Mouse (Mus musculus) liver, embryonic 12.5 days (tissue): ENCODE measurements around the gene Aig1. TPM values are rescaled to one million over a fixed set of nuclear protein-coding genes. Genes with fewer than 3 reads are reported as not detected.

ENCODE experiments used
- ATAC-seq: fragments of 200-750 bp; cut with Nextera tagmentation; 2 replicates; pipeline ENCODE4 v1.8.0; 2017; ENCODE audit warnings: moderate number of reproducible peaks, mild to moderate bottlenecking, moderate library complexity
- H3K27ac ChIP-seq: fragments of 300-500 bp; sonication (generic); 2 replicates; pipeline ENCODE4 v1.5.1; 2016; ENCODE audit warnings: mild to moderate bottlenecking
- H3K27me3 ChIP-seq: fragments of 300-500 bp; sonication (generic); replicated peaks from 2 replicates; pipeline ENCODE4 v1.6.1; 2016; ENCODE audit warnings: mild to moderate bottlenecking, moderate library complexity
- H3K36me3 ChIP-seq: fragments of 300-500 bp; sonication (generic); 2 replicates; pipeline ENCODE4 v1.6.1; 2016; ENCODE audit warnings: mild to moderate bottlenecking, moderate library complexity
- H3K4me1 ChIP-seq: fragments of 300-500 bp; sonication (generic); 2 replicates; pipeline ENCODE4 v1.6.1; 2016
- H3K4me2 ChIP-seq: fragments of 300-500 bp; sonication (generic); 2 replicates; pipeline ENCODE4 v1.6.1; 2016; ENCODE audit warnings: mild to moderate bottlenecking, moderate library complexity
- H3K4me3 ChIP-seq: fragments of 300-500 bp; sonication (generic); 2 replicates; pipeline ENCODE4 v1.5.1; 2016; ENCODE audit warnings: mild to moderate bottlenecking, moderate library complexity
- H3K9ac ChIP-seq: fragments of 300-500 bp; sonication (generic); 2 replicates; pipeline ENCODE4 v1.6.1; 2016; ENCODE audit warnings: mild to moderate bottlenecking, moderate library complexity
- H3K9me3 ChIP-seq: fragments of 300-500 bp; sonication (generic); replicated peaks from 2 replicates; pipeline ENCODE4 v1.6.1; 2016; ENCODE audit warnings: mild to moderate bottlenecking, moderate library complexity
- WGBS: fragments of 180-500 bp; shearing (Covaris S2); methylation state at CpG from one replicate; pipeline ENCODE4 v1.1.7; 2016; ENCODE audit not compliant: insufficient replicate concordance; 5-methylcytosine and 5-hydroxymethylcytosine counted together
- polyA plus RNA-seq: library from polyadenylated mRNA; unstranded; fragments of >200 nt; fragmentation: Nextera tagmentation; extraction: Ambion mirVana; gene quantifications from 2 replicates; pipeline ENCODE4 v1.2.1, GENCODE M21; 2016

Gene Aig1
- polyA plus RNA-seq, 1 experiment from 2014 or later, result 12.0 TPM

DNA sequence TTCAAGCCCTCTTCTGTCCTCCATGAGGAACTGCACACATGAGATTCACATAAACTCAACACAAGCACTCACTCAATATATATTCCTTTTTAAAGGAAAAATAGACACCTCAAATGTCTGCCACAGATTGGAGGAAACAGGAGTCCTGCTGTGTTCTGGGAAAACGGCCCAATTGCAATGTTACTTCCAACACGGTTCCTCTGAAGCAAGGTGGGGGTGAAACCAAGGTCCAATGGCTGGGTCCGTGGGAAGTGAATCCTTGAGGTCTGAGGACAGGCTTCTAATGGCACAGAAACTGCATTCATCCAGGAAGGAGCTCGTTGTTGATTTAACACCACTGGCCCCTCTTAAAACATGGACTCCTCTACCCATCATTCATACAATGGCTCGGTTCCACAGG lies 67.5 kb downstream of the Aig1 start:
- 71% methylated on average over 5 of the region's 5 CpGs for WGBS
- no peaks in the 10 kb centered on the region for H3K4me1 ChIP-seq
- H3K4me2 ChIP-seq, result no peak overlapping the region
- ATAC-seq, result no peak
- no peaks in the 10 kb centered on the region for H3K27me3 ChIP-seq
- H3K9ac ChIP-seq, result no peak overlapping the region
- H3K4me3 ChIP-seq, result no peak overlapping the region
- no peak overlapping the region for H3K27ac ChIP-seq
- peaks cover 7% of the 10 kb centered on the region for H3K36me3 ChIP-seq
- H3K9me3 ChIP-seq, result no peaks in the 10 kb centered on the region

DNA sequence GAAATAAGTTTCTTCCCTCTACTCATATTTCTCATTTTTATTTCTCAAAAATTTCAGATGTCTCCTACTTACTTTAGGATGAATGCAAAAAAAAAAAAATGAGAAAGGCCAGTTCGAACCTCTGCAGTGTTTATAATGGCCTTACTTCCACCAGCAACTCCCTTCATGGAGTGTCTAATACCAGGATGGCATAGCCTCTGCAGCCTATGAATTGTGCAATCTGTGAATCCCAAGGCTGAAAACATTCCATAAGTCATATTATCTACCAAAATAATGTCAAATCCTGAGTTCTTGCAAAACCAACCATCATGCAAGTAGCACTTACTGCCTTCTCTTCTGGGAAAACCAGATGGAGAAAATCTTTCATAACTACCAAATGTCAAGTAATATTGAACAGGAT lies 75.3 kb downstream of the Aig1 start:
- Histone ChIP-seq H3K36me3 (no peaks in the 10 kb centered on the region; the same call in 1 of the 2 replicates), H3K27me3 (no peaks in the 10 kb centered on the region), H3K9ac (no peak overlapping the region), H3K9me3 (no peaks in the 10 kb centered on the region), H3K4me2 (no peak overlapping the region), H3K4me3 (no peak overlapping the region), H3K4me1 (no peaks in the 10 kb centered on the region), H3K27ac (no peak overlapping the region)
- 61% methylated on average over 1 of the region's 1 CpGs for WGBS
- no peak for ATAC-seq

DNA sequence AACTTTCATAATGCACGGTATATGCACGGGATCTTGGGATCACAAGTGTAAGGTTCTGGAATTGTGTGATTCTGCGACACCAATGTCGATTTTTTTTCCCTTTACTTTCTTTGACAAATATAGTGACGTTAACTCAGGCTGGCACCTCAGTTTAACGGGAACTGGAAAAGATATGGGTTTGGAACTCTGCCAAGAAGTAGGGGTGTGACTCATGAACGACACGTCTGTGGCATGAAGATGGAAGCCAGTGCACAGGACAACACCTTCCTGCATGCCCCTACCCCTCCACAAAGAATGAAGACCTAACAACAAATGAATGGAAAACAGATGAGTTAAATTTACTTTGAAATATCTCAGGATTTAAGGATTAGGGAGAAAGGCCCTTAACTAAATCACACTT lies 76.0 kb downstream of the Aig1 start:
- no peak for ATAC-seq
- Histone ChIP-seq H3K4me2 (no peak overlapping the region), H3K9ac (no peak overlapping the region), H3K9me3 (no peaks in the 10 kb centered on the region), H3K27ac (no peak overlapping the region), H3K4me1 (no peaks in the 10 kb centered on the region), H3K4me3 (no peak overlapping the region), H3K36me3 (no peaks in the 10 kb centered on the region; the same call in 1 of the 2 replicates), H3K27me3 (no peaks in the 10 kb centered on the region)
- 77% methylated on average over 8 of the region's 8 CpGs for WGBS

DNA sequence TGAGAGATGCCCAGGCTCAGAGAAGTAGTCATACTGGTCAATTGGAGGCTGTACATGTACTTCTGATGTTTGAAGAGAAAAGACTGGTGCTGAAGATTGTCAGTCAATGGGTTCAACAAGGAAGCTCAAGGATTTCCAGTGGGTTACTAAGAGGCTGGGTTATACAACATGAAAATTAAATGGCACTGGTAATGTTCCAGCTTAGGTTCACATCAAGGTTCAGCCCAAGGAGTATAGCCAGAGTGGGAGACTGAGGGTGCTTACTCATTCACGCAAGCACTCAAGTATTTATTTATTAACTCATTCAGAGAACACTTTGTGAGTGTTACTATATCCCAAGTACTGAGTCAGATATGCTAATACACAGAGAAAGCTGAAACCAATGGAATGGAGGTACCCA lies 79.2 kb downstream of the Aig1 start:
- ATAC-seq, result no peak
- Histone ChIP-seq H3K9me3 (no peaks in the 10 kb centered on the region), H3K27ac (no peak overlapping the region), H3K36me3 (no peaks in the 10 kb centered on the region), H3K4me2 (no peak overlapping the region), H3K4me1 (no peaks in the 10 kb centered on the region), H3K27me3 (no peaks in the 10 kb centered on the region), H3K4me3 (no peak overlapping the region), H3K9ac (no peak overlapping the region)
- WGBS, result 84% methylated on average over 1 of the region's 1 CpGs

DNA sequence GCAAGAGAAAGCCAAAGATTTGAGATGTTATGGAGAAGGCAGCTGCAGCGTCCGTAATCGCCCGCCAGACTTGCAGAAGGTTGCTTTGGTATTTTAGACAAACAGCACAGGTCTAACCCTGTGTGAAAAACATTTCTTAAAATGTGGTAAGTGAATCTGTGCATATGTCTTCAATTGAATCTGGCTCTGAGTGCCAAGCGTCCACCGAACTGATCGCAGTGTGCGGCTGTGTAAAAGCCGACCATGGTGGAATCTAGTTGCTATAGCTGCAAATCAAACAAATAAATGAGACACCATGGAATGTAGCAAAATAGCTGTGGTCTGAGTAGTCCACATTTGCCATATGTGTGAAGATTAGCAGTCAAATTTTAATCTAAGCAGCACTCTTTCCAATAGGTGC lies 80.7 kb downstream of the Aig1 start:
- no peak overlapping the region for H3K9ac ChIP-seq
- ATAC-seq, result no peak
- H3K27me3 ChIP-seq, result no peaks in the 10 kb centered on the region
- no peak overlapping the region for H3K4me2 ChIP-seq
- H3K4me3 ChIP-seq, result no peak overlapping the region
- H3K27ac ChIP-seq, result no peak overlapping the region
- 84% methylated on average over 9 of the region's 9 CpGs for WGBS
- H3K36me3 ChIP-seq, result no peaks in the 10 kb centered on the region
- H3K4me1 ChIP-seq, result no peaks in the 10 kb centered on the region
- no peaks in the 10 kb centered on the region for H3K9me3 ChIP-seq

DNA sequence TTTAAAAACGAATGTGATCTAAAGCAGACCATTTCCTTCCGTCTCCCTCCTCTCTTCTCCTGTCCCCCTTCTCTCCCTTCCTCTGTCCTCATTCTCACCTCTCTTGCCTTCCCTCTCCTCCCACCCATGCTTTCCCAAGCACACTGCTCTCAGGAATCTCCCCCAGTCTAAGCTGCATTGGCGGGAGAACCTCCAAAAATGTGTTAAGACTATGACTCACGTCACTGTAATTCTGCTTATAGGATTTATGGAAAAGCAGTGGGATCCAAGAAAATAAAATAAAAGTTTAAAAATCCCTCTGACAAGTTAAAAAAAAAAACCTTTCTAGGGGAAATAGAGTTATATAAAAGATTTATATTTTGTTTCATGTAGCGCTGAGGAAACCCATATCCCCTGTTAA lies 86.0 kb downstream of the Aig1 start:
- 83% methylated on average over 5 of the region's 5 CpGs for WGBS
- Histone ChIP-seq H3K4me3 (no peak overlapping the region), H3K9me3 (no peaks in the 10 kb centered on the region), H3K27ac (no peak overlapping the region), H3K9ac (no peak overlapping the region), H3K4me2 (no peak overlapping the region), H3K36me3 (no peaks in the 10 kb centered on the region), H3K4me1 (no peaks in the 10 kb centered on the region), H3K27me3 (no peaks in the 10 kb centered on the region)
- ATAC-seq, result no peak

DNA sequence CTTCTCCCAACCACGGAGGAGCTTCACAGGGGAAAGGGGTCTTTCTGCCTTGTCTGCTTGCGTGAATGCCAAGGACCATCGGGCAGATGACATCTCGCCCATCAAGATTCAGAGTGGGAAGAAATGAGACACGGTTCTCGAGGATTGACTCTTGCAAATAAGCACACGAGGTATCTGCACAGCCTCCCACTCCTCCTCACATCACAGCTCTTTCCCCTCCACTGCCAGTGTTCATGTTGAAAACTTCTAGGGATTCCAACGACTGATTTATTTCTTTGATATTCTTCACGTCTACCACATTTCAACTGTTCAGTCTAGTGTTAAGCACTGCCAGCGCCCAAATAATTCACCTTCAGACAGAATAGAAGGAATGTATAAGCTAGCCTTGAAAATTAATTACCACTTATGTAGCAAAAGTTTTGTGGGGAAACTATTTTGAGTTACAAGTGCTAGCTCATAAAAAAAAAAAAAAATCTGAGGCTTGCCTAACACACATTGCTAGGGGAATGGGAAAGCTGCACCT lies 86.5 kb downstream of the Aig1 start:
- Histone ChIP-seq H3K9ac (no peak overlapping the region), H3K27me3 (no peaks in the 10 kb centered on the region), H3K4me2 (no peak overlapping the region), H3K36me3 (no peaks in the 10 kb centered on the region), H3K4me1 (no peaks in the 10 kb centered on the region), H3K4me3 (no peak overlapping the region), H3K27ac (no peak overlapping the region), H3K9me3 (no peaks in the 10 kb centered on the region)
- WGBS, result 72% methylated on average over 10 of the region's 10 CpGs
- ATAC-seq, result no peak

DNA sequence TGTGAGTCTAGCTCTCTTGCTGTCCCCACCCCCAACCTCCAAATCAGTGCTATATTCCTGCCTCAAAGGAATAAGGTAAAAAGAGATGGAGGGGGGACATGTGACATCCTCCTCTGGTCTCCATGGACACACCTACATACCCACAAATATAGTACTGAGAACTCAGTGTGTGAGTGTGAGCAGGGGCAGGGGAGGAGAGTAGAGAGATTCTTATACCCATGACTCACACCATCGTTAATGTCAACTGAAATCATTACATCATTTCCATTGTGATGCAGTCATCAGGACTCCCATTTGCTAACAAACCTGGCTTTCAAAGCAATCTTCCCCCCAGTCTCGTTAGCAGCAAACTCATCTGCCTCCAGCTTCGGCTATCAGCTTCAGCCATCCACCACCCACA lies 92.8 kb downstream of the Aig1 start:
- Histone ChIP-seq H3K4me1 (no peaks in the 10 kb centered on the region), H3K9me3 (no peaks in the 10 kb centered on the region), H3K4me2 (no peak overlapping the region), H3K4me3 (no peak overlapping the region), H3K9ac (no peak overlapping the region), H3K36me3 (no peaks in the 10 kb centered on the region), H3K27ac (no peak overlapping the region), H3K27me3 (no peaks in the 10 kb centered on the region)
- 69% methylated on average over 3 of the region's 3 CpGs for WGBS
- no peak for ATAC-seq

DNA sequence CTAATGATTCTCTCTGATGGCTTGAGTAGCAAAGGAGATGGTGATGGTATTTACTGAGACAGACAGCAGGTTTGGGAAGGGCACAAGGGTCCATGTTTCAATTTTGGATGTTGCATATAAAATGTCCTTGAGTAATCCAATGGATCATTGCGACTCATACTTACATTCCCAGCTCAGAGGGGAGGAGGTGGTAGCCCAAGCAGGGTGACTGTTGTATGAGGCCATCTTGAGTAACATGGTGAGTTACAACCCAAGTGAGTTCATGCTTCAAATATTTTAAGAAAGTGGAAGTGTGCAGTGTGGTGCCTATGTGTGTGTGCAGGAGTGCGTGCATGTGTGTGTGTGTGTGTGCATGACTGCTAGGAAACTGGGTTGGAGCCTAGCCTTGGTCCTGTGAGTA lies 93.4 kb downstream of the Aig1 start:
- ATAC-seq, result no peak

DNA sequence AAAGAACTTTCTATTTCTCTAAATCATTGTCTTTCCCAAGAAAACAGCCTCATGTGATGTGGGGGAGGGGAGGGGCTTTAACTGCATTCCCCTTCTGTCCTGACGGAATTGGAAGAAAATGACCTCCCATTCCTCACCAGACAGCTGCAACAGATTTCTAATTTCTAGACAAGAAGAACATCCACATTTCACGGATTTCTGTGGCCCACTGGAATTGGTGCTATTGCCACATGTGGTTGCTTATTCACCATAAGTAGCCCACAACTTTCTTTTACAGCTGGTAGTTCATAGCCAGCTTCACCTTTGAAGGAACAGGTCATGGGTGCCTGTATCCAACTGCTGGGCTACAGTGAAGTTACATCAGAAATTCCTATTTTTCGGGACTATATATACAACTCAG lies 93.9 kb downstream of the Aig1 start:
- H3K27me3 ChIP-seq, result no peaks in the 10 kb centered on the region
- no peak overlapping the region for H3K9ac ChIP-seq
- H3K4me1 ChIP-seq, result no peaks in the 10 kb centered on the region
- H3K36me3 ChIP-seq, result no peaks in the 10 kb centered on the region
- ATAC-seq, result no peak
- 62% methylated on average over 3 of the region's 3 CpGs for WGBS
- no peak overlapping the region for H3K27ac ChIP-seq
- no peaks in the 10 kb centered on the region for H3K9me3 ChIP-seq
- no peak overlapping the region for H3K4me3 ChIP-seq
- no peak overlapping the region for H3K4me2 ChIP-seq

More for the DNA sequence above, 93.4 kb downstream of the Aig1 start:
- Histone ChIP-seq H3K9me3 (no peaks in the 10 kb centered on the region), H3K27ac (no peak overlapping the region), H3K4me3 (no peak overlapping the region), H3K4me2 (no peak overlapping the region), H3K9ac (no peak overlapping the region), H3K4me1 (no peaks in the 10 kb centered on the region), H3K27me3 (no peaks in the 10 kb centered on the region), H3K36me3 (no peaks in the 10 kb centered on the region)
- 76% methylated on average over 2 of the region's 2 CpGs for WGBS

DNA sequence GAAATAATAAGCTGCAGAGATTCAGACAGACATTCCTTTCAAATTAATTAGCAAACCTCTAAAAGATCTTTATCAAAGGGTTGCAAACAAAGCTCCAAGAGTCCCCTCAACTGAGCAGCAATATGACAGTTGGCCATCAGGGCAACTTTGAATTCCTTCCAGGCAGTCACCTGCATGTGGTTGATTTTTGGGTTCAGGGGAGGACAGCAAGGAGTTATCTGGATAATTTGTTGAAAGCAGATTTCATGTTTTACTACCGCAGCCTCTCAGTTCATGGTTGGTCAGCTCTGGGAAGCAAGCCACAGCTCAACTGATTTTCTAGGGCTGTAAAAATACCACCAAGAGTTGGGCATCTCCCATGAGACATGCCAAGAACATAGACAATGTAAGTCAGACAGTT lies 98.1 kb downstream of the Aig1 start:
- no peaks in the 10 kb centered on the region for H3K9me3 ChIP-seq
- WGBS, result 76% methylated on average over 1 of the region's 1 CpGs
- ATAC-seq, result no peak
- H3K27me3 ChIP-seq, result no peaks in the 10 kb centered on the region
- H3K27ac ChIP-seq, result no peak overlapping the region
- no peaks in the 10 kb centered on the region for H3K36me3 ChIP-seq
- H3K9ac ChIP-seq, result no peak overlapping the region
- H3K4me3 ChIP-seq, result no peak overlapping the region
- H3K4me1 ChIP-seq, result no peaks in the 10 kb centered on the region
- no peak overlapping the region for H3K4me2 ChIP-seq

DNA sequence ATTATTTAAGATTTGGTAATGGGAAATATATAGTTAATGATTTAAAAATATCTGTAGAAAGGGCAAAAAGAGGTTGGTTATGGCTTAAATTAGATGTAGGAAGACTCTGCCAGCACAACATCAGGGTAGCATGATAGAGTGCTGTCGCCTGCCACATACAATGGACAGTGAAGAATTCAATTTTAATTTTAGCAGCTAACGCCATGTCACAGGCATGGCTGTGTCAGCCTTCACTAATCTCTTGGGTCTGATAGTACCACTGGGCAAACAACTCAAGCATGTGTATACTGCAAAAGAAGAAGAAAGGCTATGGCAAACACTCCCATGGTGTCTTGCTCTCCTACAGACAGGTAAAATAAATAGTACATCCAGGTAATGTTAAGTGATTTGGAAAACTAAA lies 99.0 kb downstream of the Aig1 start:
- H3K27me3 ChIP-seq, result no peaks in the 10 kb centered on the region
- 74% methylated on average over 2 of the region's 2 CpGs for WGBS
- H3K4me2 ChIP-seq, result no peak overlapping the region
- H3K9ac ChIP-seq, result no peak overlapping the region
- H3K36me3 ChIP-seq, result no peaks in the 10 kb centered on the region
- H3K9me3 ChIP-seq, result no peaks in the 10 kb centered on the region
- H3K27ac ChIP-seq, result no peak overlapping the region
- no peak for ATAC-seq
- H3K4me1 ChIP-seq, result no peaks in the 10 kb centered on the region
- no peak overlapping the region for H3K4me3 ChIP-seq

DNA sequence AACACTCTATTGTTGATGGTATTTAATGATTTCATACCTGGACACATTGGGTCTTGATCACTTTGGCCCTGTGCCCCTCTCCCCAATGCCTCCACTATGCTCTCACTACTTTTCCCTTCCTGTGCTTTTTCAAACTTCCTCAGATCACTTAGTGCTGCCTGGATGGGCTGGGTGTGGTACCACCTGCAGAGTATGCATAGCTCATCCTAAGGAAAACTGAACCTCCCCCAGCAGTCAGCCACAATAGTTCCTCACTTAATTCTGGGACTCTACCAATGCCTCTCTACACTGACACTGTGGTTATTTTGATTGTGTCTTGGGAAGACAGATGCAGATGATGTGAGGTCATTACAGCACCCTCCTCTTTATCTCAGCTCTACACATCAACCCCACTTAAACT lies 99.9 kb downstream of the Aig1 start:
- H3K4me3 ChIP-seq, result no peak overlapping the region
- H3K27me3 ChIP-seq, result no peaks in the 10 kb centered on the region
- no peak overlapping the region for H3K4me2 ChIP-seq
- H3K9ac ChIP-seq, result no peak overlapping the region
- no peak overlapping the region for H3K27ac ChIP-seq
- H3K4me1 ChIP-seq, result no peaks in the 10 kb centered on the region
- no peaks in the 10 kb centered on the region for H3K9me3 ChIP-seq
- H3K36me3 ChIP-seq, result no peaks in the 10 kb centered on the region
- no peak for ATAC-seq
